Mouse (Mus musculus) frontal cortex, postnatal 10 days (tissue): Measurements from ENCODE around the gene Zc3h4.

Experiments
- DNase-seq, 2 experiments: peaks; one replicate each; pipeline ENCODE4 v3.0.0; 2022; ENCODE audit warnings: low spot score in 2 of 2, mixed read lengths in 1 of 2

Gene Zc3h4

DNA sequence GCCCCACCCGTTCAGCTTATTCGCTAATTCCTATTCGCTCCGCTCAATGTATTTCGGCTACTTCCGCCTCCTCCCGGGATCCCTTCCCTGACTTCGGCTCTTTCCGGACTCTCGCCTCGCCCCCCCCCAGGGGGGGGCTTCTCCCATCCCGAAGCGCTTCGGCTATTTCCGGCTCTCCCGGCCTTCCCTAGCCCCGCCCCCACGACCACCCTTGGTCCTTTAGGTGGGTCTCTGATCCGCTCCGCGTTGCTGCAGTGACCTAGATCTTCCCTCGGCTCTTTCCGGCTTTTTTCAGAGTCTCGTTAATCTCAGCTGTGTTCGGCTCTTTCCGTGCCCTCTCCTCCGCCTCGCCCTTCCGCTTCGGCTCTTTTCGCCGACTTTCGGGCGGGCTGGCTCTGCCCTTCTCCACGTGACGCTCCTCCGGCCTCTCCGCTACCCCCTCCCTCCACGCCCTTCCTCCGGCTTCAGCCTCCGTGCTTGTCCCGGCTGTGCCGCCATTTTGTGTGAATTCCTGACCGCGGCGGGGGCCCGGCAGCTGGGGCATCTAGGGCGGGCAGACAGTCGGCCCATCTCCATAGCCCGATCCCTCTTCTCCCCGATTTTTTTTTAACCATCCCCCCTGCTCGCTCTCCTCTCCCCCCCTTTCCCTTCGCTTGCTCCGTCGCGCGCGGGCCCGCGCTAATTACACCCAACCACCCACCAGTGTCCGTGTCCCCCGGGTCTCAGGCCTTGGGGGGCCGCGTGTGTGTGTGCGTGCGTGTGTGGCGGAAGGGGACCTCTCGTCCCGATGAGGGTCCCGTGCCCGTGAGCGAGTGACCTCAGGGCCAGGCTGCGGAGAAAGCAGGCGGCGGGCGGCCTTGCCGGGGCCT lies 656 bp upstream of the Zc3h4 start:
- DNase-seq, result peak; percentile 98 to 99

- DNase-seq, result peak in 1 of 2 experiments; percentile 30
These were observed 1.3 kb downstream of the Zc3h4 start for GRCm38 (mm10) chr7:16401991-16402431.

GRCm38 (mm10) chr7:16402449-16402848 lies 1.7 kb downstream of the Zc3h4 start:
- no peak for DNase-seq

- DNase-seq, result no peak
These were observed 2.5 kb downstream of the Zc3h4 start for GRCm38 (mm10) chr7:16402968-16403948.

DNA sequence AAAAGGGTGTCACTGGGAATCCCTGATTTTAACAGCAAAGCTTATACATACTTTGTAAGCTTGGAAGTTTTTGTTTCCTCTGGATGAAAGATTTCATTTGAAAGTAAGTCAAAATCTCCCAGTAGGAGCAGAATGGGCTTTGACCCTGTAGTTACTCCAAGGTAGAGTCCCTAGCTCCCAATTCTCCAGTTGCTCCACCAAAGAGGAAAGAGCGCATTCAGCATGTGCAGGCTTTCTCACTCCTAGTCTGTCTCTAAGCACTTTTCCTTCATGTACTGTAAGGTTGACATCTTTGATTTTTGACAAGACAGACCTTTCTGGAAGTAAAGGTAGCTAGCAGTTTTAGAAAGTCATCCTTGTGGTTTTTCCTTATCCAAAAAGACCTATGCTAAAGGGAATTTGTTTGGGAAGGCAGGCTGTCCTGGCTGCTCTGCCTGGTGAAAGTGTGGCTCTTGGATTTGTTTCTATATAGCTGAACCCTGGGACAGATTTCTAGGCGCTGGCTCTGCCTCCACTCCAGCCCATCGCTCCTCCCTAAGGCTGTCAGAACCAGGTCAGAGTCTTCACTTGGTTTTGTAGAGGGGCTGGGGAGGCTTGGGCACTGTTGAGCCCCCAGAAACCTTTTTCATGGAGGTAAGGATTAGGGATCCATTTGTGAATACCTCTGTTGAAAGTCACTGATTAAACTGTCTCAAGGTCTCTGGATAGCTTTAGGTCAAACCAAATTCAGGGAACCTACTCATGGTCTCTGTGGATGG lies 3.8 kb downstream of the Zc3h4 start:
- DNase-seq, result no peak

DNA sequence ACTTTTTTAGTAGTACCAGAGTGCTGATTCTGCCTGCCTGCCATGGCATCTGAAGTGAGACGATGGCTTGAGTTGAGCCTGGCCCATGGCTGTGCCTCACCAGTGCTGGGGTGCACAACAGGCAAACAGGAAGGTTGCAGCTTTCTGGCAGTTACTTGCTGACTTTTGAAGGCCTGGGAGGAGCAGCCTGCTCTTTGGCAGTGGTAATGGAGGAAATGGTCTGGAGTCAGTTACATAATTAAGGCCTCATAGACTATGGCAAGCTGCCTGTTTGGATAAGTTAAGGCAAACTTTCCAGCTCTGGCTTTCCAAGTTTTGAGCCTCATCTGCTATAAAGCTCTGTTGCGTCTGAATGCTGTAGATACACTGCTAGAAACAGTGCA lies 4.4 kb downstream of the Zc3h4 start:
- DNase-seq, result no peak

DNA sequence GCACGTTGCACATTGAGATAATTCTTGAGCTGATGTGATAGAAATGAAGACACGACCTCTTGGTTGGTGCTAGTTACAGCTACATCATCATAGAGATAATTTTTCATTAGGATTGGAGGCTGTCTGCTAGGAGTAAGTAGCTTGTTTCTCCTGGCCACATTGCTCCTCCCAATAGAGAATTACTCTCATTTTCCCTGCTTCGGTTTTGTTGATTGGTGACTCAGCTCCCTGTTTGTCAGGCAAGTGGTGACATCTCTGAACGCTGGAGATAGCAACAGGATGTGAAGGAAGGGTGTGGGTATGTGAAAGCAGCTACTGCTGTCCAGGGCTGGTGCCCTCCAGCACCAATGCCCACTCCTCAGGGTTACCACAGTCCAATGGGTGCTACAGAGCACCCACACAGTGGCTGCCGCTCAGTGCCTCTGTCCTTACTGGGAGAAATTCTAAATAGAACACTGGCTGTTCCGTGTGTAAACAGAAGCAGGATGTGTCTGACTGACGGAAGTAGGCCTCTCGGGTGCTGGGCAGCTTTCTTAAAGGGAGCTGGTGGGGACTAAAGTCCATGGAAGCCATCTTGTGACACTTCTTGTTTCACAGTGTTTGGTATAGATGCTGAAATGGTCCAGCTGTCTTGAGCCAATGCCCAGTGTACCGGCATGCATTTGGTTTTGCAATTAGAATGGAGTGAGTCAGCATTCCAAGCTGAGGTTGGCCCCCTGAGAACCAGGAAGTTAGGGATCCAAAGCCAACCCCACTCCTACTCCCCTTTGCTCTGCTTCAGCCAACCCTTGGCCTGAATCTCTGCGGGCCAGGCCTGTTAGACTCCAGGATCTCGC lies 5.0 kb downstream of the Zc3h4 start:
- DNase-seq, result peak; percentile 27 to 37

GRCm38 (mm10) chr7:16406978-16407377 lies 6.3 kb downstream of the Zc3h4 start:
- DNase-seq, result no peak

GRCm38 (mm10) chr7:16411100-16411499 lies 10.4 kb downstream of the Zc3h4 start:
- DNase-seq, result no peak

DNA sequence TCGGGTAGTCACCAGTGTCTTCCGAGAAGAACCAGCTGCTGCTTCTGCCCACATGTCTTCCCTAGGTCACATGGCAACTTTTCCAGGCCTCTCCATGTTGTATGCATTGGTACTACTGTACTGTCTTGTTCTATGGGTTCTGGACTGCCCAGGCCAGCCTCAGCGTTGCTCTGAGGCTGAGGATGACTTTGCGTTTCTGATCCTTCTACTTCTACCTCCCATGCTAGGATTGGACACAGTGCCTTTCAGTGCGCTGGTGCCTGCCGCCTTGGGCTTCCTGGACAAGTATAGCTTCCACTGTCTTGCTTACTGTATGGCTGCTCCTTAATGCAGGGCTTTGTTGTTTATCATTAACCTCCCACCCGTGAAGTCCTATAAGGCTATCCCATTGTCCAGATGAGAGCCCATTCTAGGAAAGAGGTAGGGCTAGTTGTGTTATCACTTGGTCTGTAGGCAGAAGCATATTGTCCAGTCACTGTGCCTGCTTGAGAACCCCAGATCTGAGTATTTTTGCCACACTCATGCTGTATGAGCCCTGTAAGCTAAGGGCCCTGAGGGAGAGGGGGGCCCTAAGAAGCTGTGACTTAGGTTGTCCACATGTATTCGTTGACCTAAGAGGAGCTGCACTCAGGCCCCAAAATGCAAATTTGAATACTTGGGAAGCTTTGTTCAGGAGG lies 11.6 kb downstream of the Zc3h4 start:
- DNase-seq, result no peak

GRCm38 (mm10) chr7:16412930-16413329 lies 12.2 kb downstream of the Zc3h4 start:
- no peak for DNase-seq

DNA sequence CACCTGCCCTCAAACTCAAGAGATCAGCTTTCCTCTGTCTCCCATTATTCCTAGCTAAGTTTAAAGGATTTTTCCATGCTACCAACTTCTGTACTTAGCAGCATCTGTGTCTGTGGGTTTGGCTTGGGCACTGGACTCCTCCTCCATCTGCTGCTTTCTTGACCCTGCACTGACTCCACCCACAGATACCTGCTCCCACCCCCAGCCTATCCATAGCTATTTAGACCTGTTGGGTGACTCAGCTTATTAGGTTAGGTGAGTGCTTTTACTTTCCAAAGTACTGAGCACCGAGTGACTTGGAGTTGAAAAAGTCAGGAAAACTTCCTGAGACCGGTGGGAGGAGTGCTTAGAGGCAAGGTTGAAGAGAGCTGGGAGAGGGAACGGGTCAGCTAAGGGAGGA lies 14.7 kb downstream of the Zc3h4 start:
- no peak for DNase-seq

DNA sequence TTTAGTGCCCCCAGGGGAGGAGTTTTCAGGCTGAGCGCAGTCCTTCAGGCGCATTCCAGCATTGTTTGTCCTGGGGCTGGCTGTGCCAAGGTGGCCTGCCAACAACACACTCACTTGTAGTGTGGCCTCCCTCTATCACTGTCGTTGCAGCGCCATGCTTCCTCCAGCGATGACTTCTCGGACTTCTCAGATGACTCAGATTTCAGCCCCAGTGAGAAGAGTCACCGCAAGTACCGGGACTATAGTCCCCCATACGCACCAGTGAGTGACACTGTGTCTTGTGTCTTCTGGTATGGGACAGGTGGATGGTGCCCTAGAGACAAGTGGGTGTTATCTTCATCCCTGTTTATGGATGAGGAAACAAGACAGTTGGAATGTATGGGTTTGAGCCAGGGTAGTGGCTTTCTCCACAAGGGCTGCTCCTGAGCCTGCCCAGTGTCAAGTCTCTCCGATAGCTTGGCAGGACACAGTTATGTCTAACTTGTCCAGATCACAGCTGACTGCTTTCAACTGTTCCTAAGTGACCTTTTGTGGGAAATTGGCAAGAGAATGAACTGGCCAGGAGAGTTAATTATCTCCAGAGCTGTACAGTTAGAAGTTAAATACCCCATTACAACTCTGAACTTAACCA lies 16.5 kb downstream of the Zc3h4 start:
- DNase-seq, result no peak

DNA sequence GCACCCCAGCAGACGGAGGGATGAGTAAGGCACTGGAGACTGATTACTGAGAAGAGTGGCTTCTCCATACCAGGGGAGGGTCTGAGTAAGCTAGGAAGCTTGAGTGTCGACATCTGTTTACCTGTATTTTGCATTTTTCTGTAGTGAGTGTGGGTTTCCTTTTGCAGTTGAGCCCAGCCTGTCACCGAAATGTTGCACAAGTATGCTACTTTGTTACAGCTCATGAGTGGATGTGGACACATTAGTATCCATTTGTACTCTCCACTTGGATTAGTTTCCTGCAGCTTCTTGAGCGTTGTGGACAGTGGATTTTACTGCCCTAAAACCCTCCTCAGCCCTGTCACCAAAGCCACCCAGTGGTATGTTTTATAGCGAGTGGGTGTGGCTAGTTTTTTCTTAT lies 18.0 kb downstream of the Zc3h4 start:
- DNase-seq, result no peak

- DNase-seq, result no peak
These were observed 19.9 kb downstream of the Zc3h4 start for GRCm38 (mm10) chr7:16420493-16421118.

GRCm38 (mm10) chr7:16422222-16422856 lies 21.6 kb downstream of the Zc3h4 start:
- no peak for DNase-seq

- DNase-seq, result no peak
These were observed 23.0 kb downstream of the Zc3h4 start for GRCm38 (mm10) chr7:16423731-16424130.

DNA sequence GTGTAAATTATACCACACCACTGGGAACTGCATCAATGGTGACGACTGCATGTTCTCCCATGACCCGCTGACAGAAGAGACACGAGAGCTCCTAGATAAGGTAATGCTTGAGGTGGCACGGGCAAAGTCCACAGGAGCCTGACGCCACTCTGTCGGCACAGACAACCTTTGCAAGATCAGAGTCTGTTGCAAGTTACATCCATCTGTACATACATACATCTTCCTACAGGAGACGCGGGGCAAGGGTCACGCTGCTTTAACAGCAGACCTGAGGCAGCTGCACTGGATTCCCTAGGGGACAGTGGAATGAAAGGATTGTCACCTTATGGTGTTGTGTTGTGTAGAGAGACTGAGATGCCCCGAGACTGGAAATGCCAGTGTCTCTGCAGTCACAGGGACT lies 25.0 kb downstream of the Zc3h4 start:
- DNase-seq, result no peak
